In genomic region chr2:94043662-94044061, GRCm38 (mm10) we compare ENCODE assay signal across 13 mouse cellular contexts. TPM values are rescaled to one million over a fixed set of nuclear protein-coding genes. Genes with fewer than 3 reads are reported as not detected.
A peak's percentile ranks its signal among the peaks of the same experiment; 100 is the strongest.
DNase-seq lines count a peak whose midpoint lies in the region; ATAC-seq and TF ChIP-seq lines count a peak whose summit lies in the region.
"Had no signal": no experiment of that assay in that cellular context is flagged by ENCODE, and none has a peak within 500 bp of the region (broad histone marks: within the 10 kb centered on the region; RNA-seq: fewer than 3 reads in every experiment).

No protein-coding gene starts in this region.

- no peaks in the 10 kb centered on the region for H3K9me3 ChIP-seq in midbrain, postnatal 0 days (ENCODE audit: low read length)
- H3K9me3 ChIP-seq: megakaryocyte, embryonic 14.5 days had no signal

- peaks cover 8% of the 10 kb centered on the region; the same call in 1 of the 2 replicates for H3K4me1 ChIP-seq in midbrain, postnatal 0 days (ENCODE audit: insufficient read depth, low read length)

- H3K4me3 ChIP-seq in midbrain, postnatal 0 days (ENCODE audit: low read depth, low read length) = no peak overlapping the region
- H3K4me3 ChIP-seq: megakaryocyte, embryonic 14.5 days had no signal

- peak overlapping the region; percentile 59; the same call in 1 of the 2 replicates for H3K27ac ChIP-seq in midbrain, postnatal 0 days (ENCODE audit: low read depth, low read length)

- H3K27me3 ChIP-seq in midbrain, postnatal 0 days (ENCODE audit: insufficient read depth, low read length) = no peaks in the 10 kb centered on the region
- H3K27me3 ChIP-seq: megakaryocyte, embryonic 14.5 days had no signal

- WGBS in midbrain, postnatal 0 days = 16% methylated on average over 5 of the region's 5 CpGs

- intact Hi-C loops in left cerebral cortex, postnatal 36 days (cut with DNase I) = no loop called here

- TF ChIP-seq POLR2A in brain, embryonic 14.5 days (IDR thresholded peaks at IDR 0.05; ENCODE audit: borderline replicate concordance, extremely low read depth, insufficient read depth, insufficient read length, poor library complexity, severe bottlenecking) = no peak

- DNase-seq in left cerebral cortex, adult 11 months (ENCODE audit: low spot score) = peak; percentile 22
- no peak for DNase-seq in left cerebral cortex, postnatal 36 days (ENCODE audit: low spot score in 2 of 2)
- peak; percentile 90 for DNase-seq in brain, embryonic 14.5 days (ENCODE audit: low read depth)
- DNase-seq in midbrain, postnatal 0 days (ENCODE audit: low spot score) = peak; percentile 72
- no peak for DNase-seq in spleen, postnatal 4 days (ENCODE audit: low spot score in 2 of 2)
- DNase-seq in thymus, postnatal 25 days = no peak
- no peak for DNase-seq in testis, postnatal 14 days (ENCODE audit: low spot score)

- no peak overlapping the region; the same call in 1 of the 2 replicates for H3K4me2 ChIP-seq in midbrain, postnatal 0 days (ENCODE audit: low read depth, low read length, poor library complexity, severe bottlenecking)

- H3K36me3 ChIP-seq in midbrain, postnatal 0 days (ENCODE audit: insufficient read depth, low read length) = no peaks in the 10 kb centered on the region

- ATAC-seq in frontal cortex, adult (ENCODE audit: low TSS enrichment) = peak; percentile 79
- peak; percentile 81 for ATAC-seq in midbrain, postnatal 0 days (ENCODE audit: low FRiP score)

- H3K9ac ChIP-seq in midbrain, postnatal 0 days (replicated peaks; ENCODE audit: low read length, poor library complexity, severe bottlenecking) = no peak overlapping the region

- no peak for TF ChIP-seq CTCF in brain, embryonic 14.5 days (IDR thresholded peaks at IDR 0.05; ENCODE audit: borderline replicate concordance, extremely low read depth, insufficient read depth, insufficient read length)
- TF ChIP-seq CTCF in midbrain, postnatal 0 days (IDR thresholded peaks at IDR 0.05) = peak; percentile 24; the same call in 1 of the 2 replicates

RNA-seq across cellular contexts. Expression of gene Alkbh3, which starts 33.1 kb away (rescaled TPM):
- total RNA-seq in left cerebral cortex, postnatal 36 days (2021) = 10 to 100 TPM; 22.2 to 25.3 TPM
- polyA plus RNA-seq in brain, embryonic 14.5 days (2012; rRNA removed) = 54.7 and 64.8 TPM in 2 replicates
- 28.6 and 57.3 TPM in 2 replicates for total RNA-seq in midbrain, postnatal 0 days (2014; rRNA removed)
- polyA plus RNA-seq in midbrain, postnatal 0 days (2015; fragmentation: Nextera tagmentation; extraction: Ambion mirVana) = 45.3 and 52.2 TPM in 2 replicates

RNA-seq across cellular contexts. Expression of gene Gm27027, which starts 47.5 kb away (rescaled TPM):
- 1 to 10 TPM in 1 of 2 experiments, not detected in 1; 1.2 TPM for total RNA-seq in left cerebral cortex, postnatal 36 days (2021)
- 0.16 TPM in 1 of 2 replicates, not detected in the other for polyA plus RNA-seq in brain, embryonic 14.5 days (2012; rRNA removed)
- not detected in 2 replicates for total RNA-seq in midbrain, postnatal 0 days (2014; rRNA removed)
- polyA plus RNA-seq in midbrain, postnatal 0 days (2015; fragmentation: Nextera tagmentation; extraction: Ambion mirVana) = not detected in 2 replicates
- polyA plus RNA-seq: C2C12; cortical plate, adult 2 months; gonadal fat pad, adult 2 months; stomach, embryonic 14.5 days had no signal

Comparison
In these comparisons a context has a peak if more than half of its experiments do, and no peak if none do; other contexts are left out.
1. DNase-seq: peak in left cerebral cortex, adult 11 months (single experiment), brain, embryonic 14.5 days (single experiment) and midbrain, postnatal 0 days (single experiment); none in left cerebral cortex, postnatal 36 days (0 of 2), spleen, postnatal 4 days (0 of 2), thymus, postnatal 25 days (single experiment) and testis, postnatal 14 days (single experiment).